Mouse (Mus musculus): ENCODE data around the gene Pknox1. TPM values are rescaled to one million over a fixed set of nuclear protein-coding genes. Genes with fewer than 3 reads are reported as not detected.

Gene Pknox1
- polyA plus RNA-seq, 1 experiment, result 73.6 TPM

DNA sequence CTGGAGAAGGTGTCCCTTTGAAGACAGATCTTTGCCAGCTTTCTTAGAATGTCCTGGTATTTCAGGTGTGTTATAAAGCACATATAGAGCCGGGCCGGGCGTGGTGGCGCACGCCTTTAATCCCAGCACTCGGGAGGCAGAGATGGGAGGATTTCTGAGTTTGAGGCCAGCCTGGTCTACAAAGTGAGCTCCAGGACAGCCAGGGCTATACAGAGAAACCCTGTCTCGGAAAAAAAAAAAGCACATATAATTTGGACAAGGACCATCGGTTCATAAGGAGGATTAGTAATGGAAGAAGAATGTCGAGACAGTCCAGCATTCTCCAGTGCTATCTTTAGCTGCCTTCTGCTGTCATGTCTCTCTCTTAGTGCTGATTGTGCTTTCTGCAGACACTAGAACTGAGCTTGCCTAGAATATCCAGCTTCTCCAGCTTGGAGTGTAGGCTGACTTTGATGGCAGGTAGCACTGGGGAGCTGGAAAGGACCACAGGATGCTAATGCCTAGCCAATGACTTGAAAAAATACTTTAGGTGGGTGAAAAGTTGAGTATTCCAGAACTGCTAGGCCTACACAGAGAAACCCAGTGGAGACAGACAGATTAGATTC, 5.9 kb downstream of the Pknox1 start:
- no peak for DNase-seq
- no peak overlapping the region for H3K27ac ChIP-seq (ENCODE audit: control insufficient read depth, insufficient read depth, low read length)
- no peak for TF ChIP-seq POLR2A (IDR thresholded peaks at IDR 0.05; ENCODE audit: control insufficient read depth, extremely low read depth, insufficient read depth, low read length, poor library complexity)
- TF ChIP-seq CTCF (IDR thresholded peaks at IDR 0.05; ENCODE audit: borderline replicate concordance, control insufficient read depth, extremely low read depth, insufficient read depth, low read length, poor library complexity), result no peak
- H3K27me3 ChIP-seq (ENCODE audit: control insufficient read depth, insufficient read depth, low read length), result no peaks in the 10 kb centered on the region
- H3K4me1 ChIP-seq (replicated peaks; ENCODE audit: control insufficient read depth, insufficient read depth, low read length), result peaks cover 13% of the 10 kb centered on the region
- no peak overlapping the region for H3K4me3 ChIP-seq (ENCODE audit: control insufficient read depth, insufficient read depth, low read length)
- H3K36me3 ChIP-seq (ENCODE audit: control insufficient read depth, insufficient read depth, low read length), result no peaks in the 10 kb centered on the region
- 92% methylated on average over 9 of the region's 9 CpGs for WGBS

DNA sequence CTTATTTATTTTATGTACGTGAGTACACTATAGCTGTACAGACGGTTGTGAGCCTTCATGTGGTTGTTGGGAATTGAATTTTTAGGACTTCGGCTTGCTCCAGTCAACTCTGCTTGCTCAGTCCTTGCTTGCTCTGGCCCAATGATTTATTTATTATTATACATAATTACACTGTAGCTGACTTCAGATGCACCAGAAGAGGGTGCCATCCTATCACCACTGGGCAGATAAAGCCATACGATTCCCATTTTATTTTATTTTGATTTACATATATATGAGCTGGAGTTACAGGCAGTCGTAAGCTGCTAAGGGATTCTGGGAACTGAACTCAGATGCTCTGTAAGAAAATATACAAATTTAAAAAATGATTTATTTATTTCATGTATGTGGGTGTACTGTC, 7.2 kb downstream of the Pknox1 start:
- no peak overlapping the region for H3K4me3 ChIP-seq (ENCODE audit: control insufficient read depth, insufficient read depth, low read length)
- no peaks in the 10 kb centered on the region for H3K36me3 ChIP-seq (ENCODE audit: control insufficient read depth, insufficient read depth, low read length)
- 97% methylated on average over 5 of the region's 5 CpGs for WGBS
- H3K27ac ChIP-seq (ENCODE audit: control insufficient read depth, insufficient read depth, low read length), result no peak overlapping the region
- peaks cover 9% of the 10 kb centered on the region for H3K4me1 ChIP-seq (replicated peaks; ENCODE audit: control insufficient read depth, insufficient read depth, low read length)
- no peak for DNase-seq
- no peaks in the 10 kb centered on the region for H3K27me3 ChIP-seq (ENCODE audit: control insufficient read depth, insufficient read depth, low read length)
- TF ChIP-seq CTCF (IDR thresholded peaks at IDR 0.05; ENCODE audit: borderline replicate concordance, control insufficient read depth, extremely low read depth, insufficient read depth, low read length, poor library complexity), result no peak
- no peak for TF ChIP-seq POLR2A (IDR thresholded peaks at IDR 0.05; ENCODE audit: control insufficient read depth, extremely low read depth, insufficient read depth, low read length, poor library complexity)

DNA sequence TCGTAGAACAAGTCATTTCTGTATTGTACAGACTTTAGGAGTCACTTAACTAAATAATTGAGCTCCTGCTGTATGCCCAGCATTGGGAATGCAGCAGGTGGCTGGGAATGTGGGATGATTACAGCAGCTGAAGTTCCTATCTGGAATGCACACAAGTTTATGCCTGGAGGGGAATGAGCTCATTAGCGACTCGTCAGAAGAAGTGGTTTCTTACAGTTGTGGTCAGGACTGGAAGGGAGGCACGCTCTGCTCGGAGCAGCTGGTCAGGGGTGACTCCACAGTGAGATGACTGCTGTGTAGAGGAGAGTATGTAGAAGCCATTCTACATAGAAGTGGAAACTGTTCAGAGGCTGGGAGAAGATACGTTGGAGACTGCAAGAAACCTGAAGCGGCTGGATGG, 10.1 kb downstream of the Pknox1 start:
- H3K36me3 ChIP-seq (ENCODE audit: control insufficient read depth, insufficient read depth, low read length), result no peaks in the 10 kb centered on the region
- H3K4me3 ChIP-seq (ENCODE audit: control insufficient read depth, insufficient read depth, low read length), result no peak overlapping the region
- WGBS, result 51% methylated on average over 7 of the region's 7 CpGs
- TF ChIP-seq CTCF (IDR thresholded peaks at IDR 0.05; ENCODE audit: borderline replicate concordance, control insufficient read depth, extremely low read depth, insufficient read depth, low read length, poor library complexity) (no peak), POLR2A (IDR thresholded peaks at IDR 0.05; ENCODE audit: control insufficient read depth, extremely low read depth, insufficient read depth, low read length, poor library complexity) (no peak)
- no peaks in the 10 kb centered on the region for H3K4me1 ChIP-seq (replicated peaks; ENCODE audit: control insufficient read depth, insufficient read depth, low read length)
- no peak for DNase-seq
- H3K27ac ChIP-seq (ENCODE audit: control insufficient read depth, insufficient read depth, low read length), result no peak overlapping the region
- no peaks in the 10 kb centered on the region for H3K27me3 ChIP-seq (ENCODE audit: control insufficient read depth, insufficient read depth, low read length)

DNA sequence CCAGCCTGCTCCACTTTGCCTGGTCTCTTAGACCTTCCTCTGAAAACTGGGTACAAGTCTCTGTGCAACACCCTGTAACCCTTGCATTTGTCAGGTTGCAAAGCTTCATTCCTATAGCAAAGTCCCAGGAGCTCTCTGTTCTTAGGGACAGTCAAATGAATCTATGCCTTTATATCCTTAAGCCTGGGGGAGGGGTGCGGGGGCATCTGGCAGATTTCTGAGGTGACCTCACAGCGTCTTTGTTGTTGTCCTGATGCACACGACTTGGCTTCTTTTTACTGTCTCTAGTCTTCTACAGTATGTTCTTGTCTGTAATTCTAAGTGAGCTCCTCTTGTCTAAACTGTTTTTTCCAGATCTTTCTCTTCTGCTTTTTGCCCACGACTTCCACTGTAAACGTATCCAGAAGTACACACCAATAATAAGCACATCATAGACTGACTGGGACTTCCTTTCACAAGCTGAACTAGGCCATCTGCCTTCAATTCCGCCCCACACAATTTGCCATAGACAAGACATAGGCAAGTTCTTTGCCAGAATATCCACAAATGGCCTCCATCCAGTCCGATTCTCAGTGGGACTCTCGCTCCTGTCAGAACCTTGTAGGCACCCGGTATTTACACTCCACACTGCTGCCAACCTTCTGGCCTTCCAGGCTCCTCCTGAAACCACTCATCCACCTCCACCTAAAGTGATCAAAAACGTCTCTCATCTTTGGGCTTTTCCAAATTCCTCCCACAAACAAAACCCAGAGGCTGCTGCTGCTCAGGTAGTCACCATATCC, 12.1 kb downstream of the Pknox1 start:
- Histone ChIP-seq H3K4me1 (replicated peaks; ENCODE audit: control insufficient read depth, insufficient read depth, low read length) (no peaks in the 10 kb centered on the region), H3K36me3 (ENCODE audit: control insufficient read depth, insufficient read depth, low read length) (no peaks in the 10 kb centered on the region), H3K4me3 (ENCODE audit: control insufficient read depth, insufficient read depth, low read length) (no peak overlapping the region), H3K27me3 (ENCODE audit: control insufficient read depth, insufficient read depth, low read length) (no peaks in the 10 kb centered on the region), H3K27ac (ENCODE audit: control insufficient read depth, insufficient read depth, low read length) (no peak overlapping the region)
- TF ChIP-seq POLR2A (IDR thresholded peaks at IDR 0.05; ENCODE audit: control insufficient read depth, extremely low read depth, insufficient read depth, low read length, poor library complexity), result no peak
- no peak for TF ChIP-seq CTCF (IDR thresholded peaks at IDR 0.05; ENCODE audit: borderline replicate concordance, control insufficient read depth, extremely low read depth, insufficient read depth, low read length, poor library complexity)
- DNase-seq, result no peak
- WGBS, result 88% methylated on average over 10 of the region's 10 CpGs

DNA sequence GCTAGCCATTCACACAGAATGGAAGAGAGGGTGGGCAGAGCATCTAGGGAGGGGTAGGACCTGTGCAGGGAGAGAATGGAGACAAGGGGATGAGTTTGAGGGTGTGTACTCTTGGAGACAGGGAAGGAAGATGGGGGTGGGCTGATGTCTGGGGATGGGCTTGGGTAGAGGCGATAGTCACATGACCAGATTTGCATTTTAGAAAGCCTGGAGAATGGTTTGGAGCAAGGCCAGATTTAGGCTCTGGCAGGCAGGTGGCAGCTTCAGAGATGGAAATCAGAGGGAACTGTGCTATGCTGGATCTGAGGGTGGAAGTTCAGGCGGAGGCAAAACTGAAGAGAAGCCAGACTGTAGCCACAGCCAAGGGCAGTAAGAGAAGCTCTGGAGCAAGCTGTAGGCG, 15.8 kb downstream of the Pknox1 start:
- TF ChIP-seq POLR2A (IDR thresholded peaks at IDR 0.05; ENCODE audit: control insufficient read depth, extremely low read depth, insufficient read depth, low read length, poor library complexity) (no peak), CTCF (IDR thresholded peaks at IDR 0.05; ENCODE audit: borderline replicate concordance, control insufficient read depth, extremely low read depth, insufficient read depth, low read length, poor library complexity) (no peak)
- Histone ChIP-seq H3K27me3 (ENCODE audit: control insufficient read depth, insufficient read depth, low read length) (no peaks in the 10 kb centered on the region), H3K4me3 (ENCODE audit: control insufficient read depth, insufficient read depth, low read length) (no peak overlapping the region), H3K36me3 (ENCODE audit: control insufficient read depth, insufficient read depth, low read length) (peaks cover 4% of the 10 kb centered on the region), H3K27ac (ENCODE audit: control insufficient read depth, insufficient read depth, low read length) (no peak overlapping the region), H3K4me1 (replicated peaks; ENCODE audit: control insufficient read depth, insufficient read depth, low read length) (no peaks in the 10 kb centered on the region)
- DNase-seq, result no peak
- 86% methylated on average over 3 of the region's 3 CpGs for WGBS

DNA sequence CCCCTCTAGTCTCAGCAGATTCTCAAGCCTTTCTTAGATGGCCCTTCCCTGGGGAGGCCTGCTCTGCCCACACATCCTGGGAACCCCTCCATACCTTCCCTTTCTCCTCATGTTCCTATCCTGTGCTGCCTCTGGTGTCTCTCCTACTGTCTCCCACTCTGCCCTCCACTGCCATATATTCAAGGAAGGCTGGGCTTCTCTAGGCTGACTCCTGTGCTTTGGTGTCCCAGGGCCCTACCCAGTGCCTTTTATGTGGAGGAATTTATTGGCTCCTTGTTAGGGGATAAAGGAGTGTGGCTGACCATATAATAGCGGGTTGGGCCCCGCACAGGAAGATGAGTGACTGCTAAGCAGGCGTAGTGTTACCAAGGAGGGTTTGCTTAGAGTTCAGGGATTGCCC, 18.7 kb downstream of the Pknox1 start:
- no peak for DNase-seq
- Histone ChIP-seq H3K36me3 (ENCODE audit: control insufficient read depth, insufficient read depth, low read length) (peaks cover 4% of the 10 kb centered on the region), H3K4me1 (replicated peaks; ENCODE audit: control insufficient read depth, insufficient read depth, low read length) (no peaks in the 10 kb centered on the region), H3K4me3 (ENCODE audit: control insufficient read depth, insufficient read depth, low read length) (no peak overlapping the region), H3K27me3 (ENCODE audit: control insufficient read depth, insufficient read depth, low read length) (no peaks in the 10 kb centered on the region), H3K27ac (ENCODE audit: control insufficient read depth, insufficient read depth, low read length) (no peak overlapping the region)
- TF ChIP-seq POLR2A (IDR thresholded peaks at IDR 0.05; ENCODE audit: control insufficient read depth, extremely low read depth, insufficient read depth, low read length, poor library complexity), result no peak
- no peak for TF ChIP-seq CTCF (IDR thresholded peaks at IDR 0.05; ENCODE audit: borderline replicate concordance, control insufficient read depth, extremely low read depth, insufficient read depth, low read length, poor library complexity)
- 92% methylated on average over 3 of the region's 3 CpGs for WGBS

All from thymus, adult 2 months (tissue).